Mouse (Mus musculus) Patski (cell line): ENCODE measurements around the gene Ganc. TPM values are rescaled to one million over a fixed set of nuclear protein-coding genes. Genes with fewer than 3 reads are reported as not detected.
A peak's percentile ranks its signal among the peaks of the same experiment; 100 is the strongest.

ENCODE experiments used
- ATAC-seq: fragments of 100-300 bp; one replicate; pipeline ENCODE4 v1.8.0; 2021
- CTCF ChIA-PET: fragments of 350-600 bp; sonication (Branson Sonifier 250); formaldehyde crosslinking; loops from one replicate; lab custom pipeline; 2022; ENCODE audit warnings: inconsistent platforms; lab: Charles Lee
- POLR2A ChIA-PET: fragments of 350-600 bp; sonication (Branson Sonifier 250); formaldehyde crosslinking; loops from one replicate; lab custom pipeline; 2022; ENCODE audit warnings: antibody characterized with exemption, inconsistent platforms; lab: Charles Lee
- DNase-seq: peaks from one replicate; pipeline ENCODE4 v3.0.0-alpha.2; 2011; ENCODE audit warnings: low read depth, low spot score
- H3K27me3 ChIP-seq: fragments of 371-371 bp; one replicate; pipeline ENCODE4 v1.5.1; 2021
- CTCF ChIP-seq: fragments of 100-300 bp; IDR thresholded peaks from one replicate; pipeline ENCODE4 v1.5.1; 2021
- in situ Hi-C: fragments of 300-500 bp; cut with MboI; formaldehyde crosslinking; loops from 3 replicates; pipeline ENCODE4 v1.11.1; 2018; ENCODE audit warnings: low pct_unique_long_range_greater_than_20kb, mixed read lengths
- polyA plus RNA-seq: library from polyadenylated mRNA; unstranded; gene quantifications from one replicate; pipeline ENCODE4 v1.2.3, GENCODE M21; 2021

Ganc gene
- 23.3 TPM for polyA plus RNA-seq

- DNase-seq, result no peak
- ChIA-PET POLR2A (no interaction called here), CTCF (no interaction called here)
- TF ChIP-seq CTCF, result no peak
- H3K27me3 ChIP-seq, result no peaks in the 10 kb centered on the region
- ATAC-seq, result peak; percentile 70
- in situ Hi-C loops, result no loop called here
Observed at GRCm38 (mm10) chr2:120403653-120403985, at the start of gene Ganc. TSS of gene Ganc (plus strand) at chr2:120403896.

- no peak for TF ChIP-seq CTCF
- POLR2A ChIA-PET, result no interaction called here
- no peak for DNase-seq
- CTCF ChIA-PET, result no interaction called here
- no peaks in the 10 kb centered on the region for H3K27me3 ChIP-seq
- in situ Hi-C loops, result no loop called here
- no peak for ATAC-seq
Observed at GRCm38 (mm10) chr2:120360425-120360824, 43.3 kb upstream of the Ganc start.

- ChIA-PET POLR2A (interaction anchor here (0.5 to 0.7 kb wide), 2 partner anchors 10 to 23 kb away, joined by 3 read pairs; no protein-coding TSS in a partner anchor), CTCF (no interaction called here)
- in situ Hi-C loops, result no loop called here
- DNase-seq (no peak), ATAC-seq (no peak)
- H3K27me3 ChIP-seq, result no peaks in the 10 kb centered on the region
- TF ChIP-seq CTCF, result no peak
Observed at GRCm38 (mm10) chr2:120366501-120366900, 37.2 kb upstream of the Ganc start.

- no peak for DNase-seq
- POLR2A ChIA-PET, result no interaction called here
- no peak for TF ChIP-seq CTCF
- ATAC-seq, result no peak
- H3K27me3 ChIP-seq, result no peaks in the 10 kb centered on the region
- CTCF ChIA-PET, result no interaction called here
- in situ Hi-C loops, result no loop called here
Observed at GRCm38 (mm10) chr2:120367416-120368207, 36.1 kb upstream of the Ganc start.

GRCm38 (mm10) chr2:120373858-120374257 is 29.8 kb upstream of the Ganc start:
- no peak for ATAC-seq
- H3K27me3 ChIP-seq, result no peaks in the 10 kb centered on the region
- ChIA-PET CTCF (no interaction called here), POLR2A (no interaction called here)
- no peak for DNase-seq
- no peak for TF ChIP-seq CTCF
- in situ Hi-C loops, result no loop called here

GRCm38 (mm10) chr2:120386264-120386663 is 17.4 kb upstream of the Ganc start:
- TF ChIP-seq CTCF, result no peak
- H3K27me3 ChIP-seq, result no peaks in the 10 kb centered on the region
- no peak for DNase-seq
- ChIA-PET POLR2A (no interaction called here), CTCF (interaction anchor here (1.1 kb wide), 1 partner anchor 15 kb away, joined by 3 read pairs; no protein-coding TSS in a partner anchor)
- no peak for ATAC-seq
- in situ Hi-C loops, result no loop called here

- no peak for ATAC-seq
Observed at GRCm38 (mm10) chr2:120387291-120387690, 16.4 kb upstream of the Ganc start.

GRCm38 (mm10) chr2:120389376-120389775 is 14.3 kb upstream of the Ganc start:
- TF ChIP-seq CTCF, result no peak
- POLR2A ChIA-PET, result interaction anchor here (0.7 kb wide), 1 partner anchor 23 kb away, joined by 3 read pairs; no protein-coding TSS in a partner anchor
- in situ Hi-C loops, result no loop called here
- CTCF ChIA-PET, result interaction anchor here (1.5 kb wide), 1 partner anchor 13 kb away, joined by 6 read pairs; no protein-coding TSS in a partner anchor
- DNase-seq (no peak), ATAC-seq (no peak)
- no peaks in the 10 kb centered on the region for H3K27me3 ChIP-seq

More at GRCm38 (mm10) chr2:120387291-120387690, 16.4 kb upstream of the Ganc start:
- ChIA-PET CTCF (interaction anchor here (1.1 kb wide), 1 partner anchor 16 kb away, joined by 3 read pairs; no protein-coding TSS in a partner anchor), POLR2A (no interaction called here)
- H3K27me3 ChIP-seq, result no peaks in the 10 kb centered on the region
- in situ Hi-C loops, result no loop called here
- DNase-seq, result no peak
- no peak for TF ChIP-seq CTCF

- CTCF ChIA-PET, result no interaction called here
- ATAC-seq, result no peak
- TF ChIP-seq CTCF, result no peak
- H3K27me3 ChIP-seq, result no peaks in the 10 kb centered on the region
- POLR2A ChIA-PET, result interaction anchor here (0.6 kb wide), 1 partner anchor 333 kb away, joined by 4 read pairs; no protein-coding TSS in a partner anchor
- DNase-seq, result no peak
- in situ Hi-C loops, result no loop called here
Observed at GRCm38 (mm10) chr2:120390934-120391333, 12.8 kb upstream of the Ganc start.

- TF ChIP-seq CTCF, result no peak
- H3K27me3 ChIP-seq, result no peaks in the 10 kb centered on the region
- DNase-seq, result no peak
- ATAC-seq, result no peak
- in situ Hi-C loops, result no loop called here
- ChIA-PET POLR2A (no interaction called here), CTCF (no interaction called here)
Observed at GRCm38 (mm10) chr2:120392406-120392805, 11.3 kb upstream of the Ganc start.

GRCm38 (mm10) chr2:120397951-120398350 is 5.7 kb upstream of the Ganc start:
- no peaks in the 10 kb centered on the region for H3K27me3 ChIP-seq
- in situ Hi-C loops, result no loop called here
- DNase-seq, result no peak
- TF ChIP-seq CTCF, result no peak
- CTCF ChIA-PET, result interaction anchor here (1.0 kb wide), 1 partner anchor 704 kb away, joined by 3 read pairs; no protein-coding TSS in a partner anchor
- POLR2A ChIA-PET, result no interaction called here
- ATAC-seq, result no peak
